Mouse (Mus musculus): ENCODE data around the gene Olfr186. TPM values are rescaled to one million over a fixed set of nuclear protein-coding genes. Genes with fewer than 3 reads are reported as not detected.

The Olfr186 gene
- polyA plus RNA-seq (2012; rRNA removed): not detected in 2 replicates

GRCm38 (mm10) chr16:59030191-59030590 lies at the start of gene Olfr186:
Olfr186 (minus strand) TSS chr16:59030291.

GRCm38 (mm10) chr16:59077905-59078304 lies 47.8 kb upstream of the Olfr186 start, which contains the start of gene Olfr190:
Olfr190 (minus strand) TSS chr16:59078005.

GRCm38 (mm10) chr16:59039710-59040109 lies 9.6 kb upstream of the Olfr186 start, which contains the start of gene Olfr187:
Olfr187 (minus strand) TSS chr16:59039767.

GRCm38 (mm10) chr16:58995057-58995456 lies 35.0 kb downstream of the Olfr186 start, which contains the start of gene Olfr183:
Olfr183 (plus strand) TSS chr16:58995357.

Other genes starting within 250 kb of the Olfr186 start
- not detected in 2 replicates for gene Olfr173, start 230.0 kb downstream of the Olfr186 start, polyA plus RNA-seq (2012; rRNA removed)
- gene Olfr175-ps1, start 203.5 kb downstream of the Olfr186 start, polyA plus RNA-seq (2012; rRNA removed): not detected in 2 replicates
- not detected in 2 replicates for gene Olfr177, start 155.5 kb downstream of the Olfr186 start, polyA plus RNA-seq (2012; rRNA removed)
- not detected in 2 replicates for gene Olfr178, start 138.2 kb downstream of the Olfr186 start, polyA plus RNA-seq (2012; rRNA removed)
- gene Olfr181, start 101.5 kb downstream of the Olfr186 start, polyA plus RNA-seq (2012; rRNA removed): not detected in 2 replicates
- gene Olfr180, start 100.9 kb downstream of the Olfr186 start, polyA plus RNA-seq (2012; rRNA removed): not detected in 2 replicates
- gene Olfr183, start 34.9 kb downstream of the Olfr186 start, polyA plus RNA-seq (2012; rRNA removed): not detected in 2 replicates
- not detected in 2 replicates for gene Olfr187, start 9.5 kb upstream of the Olfr186 start, polyA plus RNA-seq (2012; rRNA removed)
- gene Olfr190, start 47.7 kb upstream of the Olfr186 start, polyA plus RNA-seq (2012; rRNA removed): not detected in 2 replicates
- gene Olfr191, start 59.5 kb upstream of the Olfr186 start, polyA plus RNA-seq (2012; rRNA removed): not detected in 2 replicates
- gene Olfr193, start 81.6 kb upstream of the Olfr186 start, polyA plus RNA-seq (2012; rRNA removed): not detected in 2 replicates
- not detected in 2 replicates for gene Olfr194, start 90.8 kb upstream of the Olfr186 start, polyA plus RNA-seq (2012; rRNA removed)
- gene Olfr195, start 116.8 kb upstream of the Olfr186 start, polyA plus RNA-seq (2012; rRNA removed): not detected in 2 replicates
- gene Olfr196, start 140.2 kb upstream of the Olfr186 start, polyA plus RNA-seq (2012; rRNA removed): not detected in 2 replicates
- gene Olfr198, start 173.2 kb upstream of the Olfr186 start, polyA plus RNA-seq (2012; rRNA removed): not detected in 2 replicates
- not detected in 2 replicates for gene Olfr199, start 189.5 kb upstream of the Olfr186 start, polyA plus RNA-seq (2012; rRNA removed)
- gene Olfr201, start 242.3 kb upstream of the Olfr186 start, polyA plus RNA-seq (2012; rRNA removed): 0.07 and 0.08 TPM in 2 replicates

All from liver, embryonic 14 days (tissue).